Mouse (Mus musculus) cerebellum, adult 2 months (tissue): Measurements from ENCODE around the gene Tbx5. TPM values are rescaled to one million over a fixed set of nuclear protein-coding genes. Genes with fewer than 3 reads are reported as not detected.
"Not testable (repeated sequence)": the region's sequence is repeated elsewhere in the genome, so short reads cannot be mapped to it uniquely, and the experiment has no call there.

Source experiments
- DNase-seq, 2 experiments: peaks; one replicate each; pipeline ENCODE4 v3.0.0; 2021
- H3K27ac ChIP-seq: fragments of 200-500 bp; 2 replicates; pipeline ENCODE4 v1.5.1; 2012; ENCODE audit warnings: low read length, control low read depth, inconsistent platforms; ENCODE audit not compliant: insufficient read depth
- H3K27me3 ChIP-seq: fragments of 200-500 bp; 2 replicates; pipeline ENCODE4 v1.6.1; 2012; ENCODE audit warnings: inconsistent platforms, mild to moderate bottlenecking, low read length, moderate library complexity; ENCODE audit not compliant: control insufficient read depth, insufficient read depth
- H3K4me1 ChIP-seq: fragments of 200-500 bp; 2 replicates; pipeline ENCODE4 v1.6.1; 2011; ENCODE audit warnings: low read length; ENCODE audit not compliant: control insufficient read depth, insufficient read depth
- H3K4me3 ChIP-seq: fragments of 200-500 bp; replicated peaks from 2 replicates; pipeline ENCODE3; 2011; ENCODE audit warnings: mild to moderate bottlenecking, low read depth, low read length, control low read depth; ENCODE audit not compliant: insufficient read depth
- CTCF ChIP-seq: fragments of 200-500 bp; IDR thresholded peaks from 2 replicates; pipeline ENCODE4 v1.5.1; 2011; ENCODE audit warnings: low read depth, mild to moderate bottlenecking, control low read depth, low read length, moderate library complexity, borderline replicate concordance; ENCODE audit not compliant: insufficient read depth
- POLR2A ChIP-seq: fragments of 200-500 bp; IDR thresholded peaks from 2 replicates; pipeline ENCODE4 v1.6.1; 2011; ENCODE audit warnings: low read length, control low read depth, borderline replicate concordance; ENCODE audit not compliant: insufficient read depth
- WGBS: fragments of 180-500 bp; shearing (Covaris S2); methylation state at CpG from one replicate; pipeline ENCODE4 v1.1.7; 2018; 5-methylcytosine and 5-hydroxymethylcytosine counted together
- polyA plus RNA-seq: library from polyadenylated mRNA; depleted of rRNA; stranded (reverse); fragments of >200 nt; gene quantifications from 2 replicates; pipeline ENCODE4 v1.2.3, GENCODE M21; 2012; rRNA removed

Gene Tbx5
- polyA plus RNA-seq, 1 experiment: not detected

GRCm38 (mm10) chr5:119896605-119897004 lies 64.1 kb downstream of the Tbx5 start:
- H3K4me3 ChIP-seq: no peak overlapping the region
- H3K27ac ChIP-seq: no peak overlapping the region
- no peak for DNase-seq
- TF ChIP-seq CTCF (no peak), POLR2A (no peak)
- 84% methylated on average over 3 of the region's 3 CpGs for WGBS
- no peaks in the 10 kb centered on the region for H3K4me1 ChIP-seq
- no peaks in the 10 kb centered on the region for H3K27me3 ChIP-seq

- H3K27ac ChIP-seq: no peak overlapping the region
- peak; percentile 15 to 33 for DNase-seq
- 10% methylated on average over 12 of the region's 12 CpGs for WGBS
These were observed 84.2 kb downstream of the Tbx5 start for GRCm38 (mm10) chr5:119916551-119917171.

GRCm38 (mm10) chr5:119918381-119918780 lies 85.9 kb downstream of the Tbx5 start:
- H3K27ac ChIP-seq, H3K27me3 ChIP-seq, H3K4me1 ChIP-seq, H3K4me3 ChIP-seq, DNase-seq: not testable (repeated sequence)
- 95% methylated on average over 1 of the region's 1 CpGs for WGBS

More at GRCm38 (mm10) chr5:119916551-119917171, 84.2 kb downstream of the Tbx5 start:
- H3K4me3 ChIP-seq: no peak overlapping the region
- H3K27me3 ChIP-seq: no peaks in the 10 kb centered on the region
- H3K4me1 ChIP-seq: no peaks in the 10 kb centered on the region
- TF ChIP-seq CTCF (no peak), POLR2A (no peak)

GRCm38 (mm10) chr5:119920941-119921340 lies 88.5 kb downstream of the Tbx5 start:
- Histone ChIP-seq H3K27me3 (no peaks in the 10 kb centered on the region), H3K27ac (no peak overlapping the region), H3K4me3 (no peak overlapping the region), H3K4me1 (no peaks in the 10 kb centered on the region)
- 37% methylated on average over 10 of the region's 10 CpGs for WGBS
- DNase-seq: no peak
- TF ChIP-seq POLR2A (no peak), CTCF (no peak)

- H3K27me3 ChIP-seq: no peaks in the 10 kb centered on the region
- TF ChIP-seq CTCF: no peak
- TF ChIP-seq POLR2A: no peak
- no peak overlapping the region for H3K27ac ChIP-seq
- DNase-seq: no peak
- WGBS: 66% methylated on average over 11 of the region's 11 CpGs
- no peak overlapping the region for H3K4me3 ChIP-seq
- H3K4me1 ChIP-seq: no peaks in the 10 kb centered on the region
These were observed 89.8 kb downstream of the Tbx5 start for GRCm38 (mm10) chr5:119922229-119922628.

Other genes starting within 250 kb of the Tbx5 start
- 1.4 and 1.6 TPM in 2 replicates for gene Tbx3, start 162.0 kb upstream of the Tbx5 start, polyA plus RNA-seq